Mouse (Mus musculus) E14TG2a.4 (cell line): Measurements from ENCODE around the gene Klhdc7b.

Source experiments
- H3K27me3 ChIP-seq: 2 replicates; pipeline ENCODE4 v1.6.1; 2014; ENCODE audit warnings: low read length, control low read depth; ENCODE audit not compliant: insufficient read depth
- H3K36me3 ChIP-seq: 2 replicates; pipeline ENCODE4 v1.6.1; 2014; ENCODE audit warnings: low read length, control low read depth; ENCODE audit not compliant: insufficient read depth
- H3K4me1 ChIP-seq: replicated peaks from 2 replicates; pipeline ENCODE4 v1.6.1; 2014; ENCODE audit warnings: low read depth, low read length, control low read depth
- H3K4me3 ChIP-seq: replicated peaks from 2 replicates; pipeline ENCODE4 v1.5.1; 2014; ENCODE audit warnings: mild to moderate bottlenecking, low read length
- H3K9me3 ChIP-seq: 2 replicates; pipeline ENCODE4 v1.6.1; 2014; ENCODE audit warnings: low read length, control low read depth
- CTCF ChIP-seq: conservative IDR thresholded peaks from 2 replicates; pipeline ENCODE4 v1.5.1; 2014; ENCODE audit warnings: low read length
- NANOG ChIP-seq: IDR thresholded peaks from 2 replicates; pipeline ENCODE4 v1.6.1; 2014; ENCODE audit warnings: borderline replicate concordance, low read length, mixed read lengths
- POU5F1 ChIP-seq: IDR thresholded peaks from 2 replicates; pipeline ENCODE4 v1.6.1; 2014; ENCODE audit warnings: low read length, borderline replicate concordance

Gene Klhdc7b

DNA sequence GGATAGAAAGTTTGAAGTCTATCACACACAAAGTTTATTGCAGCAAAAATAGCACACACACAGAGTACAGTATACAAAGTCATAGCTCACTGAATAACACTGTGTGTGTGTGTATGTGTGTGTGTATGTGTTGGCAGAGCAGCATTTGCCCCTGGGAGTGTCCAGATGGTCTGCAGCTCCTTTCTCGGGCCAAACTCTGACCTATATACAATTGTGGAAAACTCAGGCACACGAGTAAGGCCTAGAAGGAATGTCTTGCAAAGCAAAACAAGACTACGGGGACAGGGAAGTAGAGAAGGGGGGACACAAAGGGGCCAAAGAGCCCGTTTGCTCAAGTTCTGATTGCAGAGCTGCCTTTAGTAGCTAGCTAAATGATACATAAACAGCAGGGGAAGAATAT, 48.2 kb downstream of the Klhdc7b start:
- Histone ChIP-seq H3K9me3 (no peaks in the 10 kb centered on the region), H3K4me3 (no peak overlapping the region), H3K27me3 (peaks cover 5% of the 10 kb centered on the region), H3K36me3 (peaks cover 3% of the 10 kb centered on the region), H3K4me1 (peaks cover 31% of the 10 kb centered on the region)
- TF ChIP-seq NANOG: no peak
- no peak for TF ChIP-seq POU5F1
- TF ChIP-seq CTCF: no peak

DNA sequence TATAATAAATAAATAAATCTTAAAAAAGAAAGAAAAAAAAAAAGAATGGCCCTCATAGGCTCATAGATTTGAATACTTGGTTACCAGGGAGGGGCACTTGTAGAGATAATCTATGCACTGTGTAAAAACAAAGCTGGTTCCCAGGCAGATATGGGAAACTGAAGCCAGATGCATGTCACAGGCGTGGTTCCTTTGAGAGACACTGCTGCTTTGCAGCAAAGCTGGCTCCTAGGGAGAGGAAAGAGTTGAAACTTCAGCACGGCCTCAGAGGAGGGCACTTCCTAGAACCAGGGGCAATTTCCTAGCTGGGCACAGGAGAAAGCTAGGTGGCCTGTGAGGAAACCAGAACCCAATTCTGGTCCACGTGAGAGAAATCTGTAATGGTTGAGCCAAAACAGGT, 49.4 kb downstream of the Klhdc7b start:
- H3K9me3 ChIP-seq: no peaks in the 10 kb centered on the region
- no peak overlapping the region for H3K4me3 ChIP-seq
- H3K36me3 ChIP-seq: no peaks in the 10 kb centered on the region
- H3K4me1 ChIP-seq: peaks cover 20% of the 10 kb centered on the region
- H3K27me3 ChIP-seq: peaks cover 13% of the 10 kb centered on the region
- no peak for TF ChIP-seq CTCF
- TF ChIP-seq NANOG: no peak
- TF ChIP-seq POU5F1: no peak

DNA sequence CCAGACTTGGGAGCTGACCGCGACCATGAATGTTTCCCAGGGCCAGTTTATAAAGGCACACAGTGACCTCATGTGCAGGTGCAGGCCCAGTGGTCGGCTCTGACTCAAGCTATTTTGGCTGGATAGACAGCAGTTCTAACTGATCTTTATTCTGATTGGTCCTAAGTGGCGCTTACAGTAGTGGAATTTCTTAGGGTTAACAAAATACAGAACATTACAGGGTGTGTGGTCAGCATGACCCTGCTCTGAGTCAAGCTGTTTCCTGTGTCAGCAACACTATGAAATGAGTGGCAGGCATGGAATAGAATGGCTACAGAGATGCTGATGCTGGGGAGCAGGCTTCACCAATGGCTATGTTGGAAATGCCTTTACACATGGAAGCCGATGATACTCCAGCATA, 51.2 kb downstream of the Klhdc7b start:
- no peak overlapping the region for H3K4me3 ChIP-seq
- H3K27me3 ChIP-seq: peaks cover 22% of the 10 kb centered on the region
- H3K4me1 ChIP-seq: peaks cover 12% of the 10 kb centered on the region
- H3K9me3 ChIP-seq: no peaks in the 10 kb centered on the region
- no peaks in the 10 kb centered on the region for H3K36me3 ChIP-seq
- TF ChIP-seq CTCF (no peak), POU5F1 (no peak), NANOG (no peak)
